Mouse (Mus musculus): ENCODE data around the gene Tecta. TPM values are rescaled to one million over a fixed set of nuclear protein-coding genes. Genes with fewer than 3 reads are reported as not detected.

The Tecta gene
- polyA plus RNA-seq (2015; fragmentation: Nextera tagmentation; extraction: Ambion mirVana) = 0.53 and 0.59 TPM in 2 replicates

- no peak for ATAC-seq (ENCODE audit: insufficient read depth, low FRiP score, low read depth)
- 81% methylated on average over 6 of the region's 6 CpGs for WGBS
- Histone ChIP-seq H3K27ac (no peak within 1 kb of the TSS), H3K9me3 (no peaks in the 10 kb centered on the region), H3K9ac (no peak within 1 kb of the TSS), H3K4me1 (no peaks in the 10 kb centered on the region), H3K36me3 (no peaks in the 10 kb centered on the region), H3K4me3 (replicated peaks) (no peak within 1 kb of the TSS), H3K27me3 (replicated peaks) (no peaks in the 10 kb centered on the region), H3K4me2 (no peak within 1 kb of the TSS)
Observed at GRCm38 (mm10) chr9:42399829-42400228, at the start of gene Tecta. Gene Tecta (minus strand): TSS chr9:42399929.

- H3K9ac ChIP-seq = no peak overlapping the region
- ATAC-seq (ENCODE audit: insufficient read depth, low FRiP score, low read depth) = no peak
- H3K27ac ChIP-seq = no peak overlapping the region
- H3K9me3 ChIP-seq = no peaks in the 10 kb centered on the region
- WGBS = 74% methylated on average over 6 of the region's 6 CpGs
- peaks cover 12% of the 10 kb centered on the region; the same call in 1 of the 2 replicates for H3K36me3 ChIP-seq
- H3K4me1 ChIP-seq = no peaks in the 10 kb centered on the region
- H3K4me2 ChIP-seq = no peak overlapping the region
- no peaks in the 10 kb centered on the region for H3K27me3 ChIP-seq (replicated peaks)
- H3K4me3 ChIP-seq (replicated peaks) = no peak overlapping the region
Observed at GRCm38 (mm10) chr9:42449043-42449442, 49.3 kb upstream of the Tecta start.

DNA sequence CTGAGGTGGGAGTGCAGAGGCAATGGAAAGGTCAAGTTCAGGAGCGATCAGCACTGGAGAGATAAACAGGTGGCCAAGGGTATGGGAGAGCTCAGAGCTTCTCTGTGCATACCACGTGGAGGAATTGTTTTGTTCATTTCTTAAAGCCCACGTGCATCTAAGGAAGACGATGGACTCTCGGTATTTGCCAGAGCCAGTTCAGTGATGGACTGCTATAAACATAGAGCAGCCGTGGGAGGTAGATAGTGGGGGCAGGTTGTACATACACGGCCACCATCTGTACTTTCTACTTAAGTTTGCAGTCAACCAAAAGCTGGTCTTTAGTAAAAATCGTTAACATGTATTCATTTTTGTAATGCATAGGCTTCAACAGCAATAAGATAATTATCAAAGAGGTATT lies 42.4 kb upstream of the Tecta start:
- 76% methylated on average over 8 of the region's 8 CpGs for WGBS
- H3K27me3 ChIP-seq (replicated peaks) = no peaks in the 10 kb centered on the region
- H3K4me3 ChIP-seq (replicated peaks) = no peak overlapping the region
- no peak overlapping the region for H3K27ac ChIP-seq
- H3K4me1 ChIP-seq = no peaks in the 10 kb centered on the region
- H3K36me3 ChIP-seq = peaks cover 13% of the 10 kb centered on the region; the same call in 1 of the 2 replicates
- H3K9ac ChIP-seq = no peak overlapping the region
- H3K9me3 ChIP-seq = no peaks in the 10 kb centered on the region
- no peak for ATAC-seq (ENCODE audit: insufficient read depth, low FRiP score, low read depth)
- H3K4me2 ChIP-seq = no peak overlapping the region

DNA sequence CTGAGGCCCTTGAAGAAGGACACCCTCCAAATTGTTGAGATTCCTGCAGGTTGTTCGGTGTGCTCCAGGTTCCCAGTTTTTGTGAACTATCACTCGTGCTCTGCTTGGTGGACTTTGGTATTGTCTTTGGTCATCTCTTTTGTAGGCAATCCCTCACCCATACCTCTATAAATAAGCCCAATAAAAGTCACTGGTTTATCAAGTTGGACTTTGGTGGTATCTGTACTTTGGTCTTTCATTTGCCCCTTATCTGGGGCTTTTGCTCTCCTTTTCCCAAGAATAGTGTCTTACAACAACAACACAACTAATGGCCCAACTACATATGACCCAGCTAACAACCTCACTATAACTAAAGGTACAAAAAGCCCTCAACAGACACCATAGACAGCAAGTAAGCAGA lies 41.5 kb upstream of the Tecta start:
- WGBS = 82% methylated on average over 2 of the region's 2 CpGs
- H3K36me3 ChIP-seq = peaks cover 17% of the 10 kb centered on the region; the same call in 1 of the 2 replicates
- no peak for ATAC-seq (ENCODE audit: insufficient read depth, low FRiP score, low read depth)
- no peak overlapping the region for H3K27ac ChIP-seq
- no peaks in the 10 kb centered on the region for H3K9me3 ChIP-seq
- H3K4me3 ChIP-seq (replicated peaks) = no peak overlapping the region
- H3K4me1 ChIP-seq = no peaks in the 10 kb centered on the region
- H3K9ac ChIP-seq = no peak overlapping the region
- no peak overlapping the region for H3K4me2 ChIP-seq
- H3K27me3 ChIP-seq (replicated peaks) = no peaks in the 10 kb centered on the region

DNA sequence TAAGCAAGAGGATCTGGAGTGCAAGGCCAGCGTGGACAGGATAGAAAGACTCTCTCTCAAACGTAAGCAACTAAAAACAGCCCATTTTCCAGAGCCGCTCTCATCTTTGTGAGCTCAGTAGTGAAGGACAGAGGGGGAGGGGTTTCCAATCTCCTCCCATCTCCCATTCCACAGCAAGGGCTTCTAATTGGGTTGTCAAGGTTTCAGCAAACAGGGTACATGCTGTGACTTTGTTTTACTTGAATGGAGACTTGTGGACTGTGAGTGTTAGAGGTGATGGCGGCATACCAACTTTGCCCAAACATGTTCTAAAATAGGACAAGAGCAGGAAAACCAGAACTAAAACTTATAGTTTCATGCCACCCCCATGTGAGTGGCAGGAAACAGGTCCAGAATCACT lies 39.7 kb upstream of the Tecta start:
- Histone ChIP-seq H3K4me3 (replicated peaks) (no peak overlapping the region), H3K27ac (no peak overlapping the region), H3K4me1 (no peaks in the 10 kb centered on the region), H3K36me3 (peaks cover 14% of the 10 kb centered on the region; the same call in 1 of the 2 replicates), H3K9me3 (no peaks in the 10 kb centered on the region), H3K4me2 (no peak overlapping the region), H3K9ac (no peak overlapping the region), H3K27me3 (replicated peaks) (no peaks in the 10 kb centered on the region)
- 59% methylated on average over 4 of the region's 4 CpGs for WGBS
- ATAC-seq (ENCODE audit: insufficient read depth, low FRiP score, low read depth) = no peak

DNA sequence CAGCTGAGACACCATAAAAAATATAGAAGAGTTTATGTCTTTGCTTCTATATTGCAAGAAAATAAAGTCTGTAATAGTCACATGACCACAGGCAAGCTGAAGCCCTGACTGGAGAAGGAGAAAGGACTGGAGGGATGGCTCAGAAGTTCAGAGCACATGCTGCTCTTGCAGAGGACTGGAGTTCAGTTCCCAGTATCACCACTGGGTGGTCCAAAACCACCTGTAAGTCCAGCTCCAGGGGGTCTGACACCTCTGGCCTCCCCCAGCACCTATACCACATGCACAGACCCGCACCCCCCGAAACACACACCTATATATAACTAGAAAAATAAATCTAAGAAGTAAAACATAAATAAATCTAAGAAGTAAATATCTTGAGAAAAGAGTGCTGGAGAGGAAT lies 32.4 kb upstream of the Tecta start:
- H3K27me3 ChIP-seq (replicated peaks) = no peaks in the 10 kb centered on the region
- H3K4me2 ChIP-seq = no peak overlapping the region
- H3K36me3 ChIP-seq = peaks cover 8% of the 10 kb centered on the region; the same call in 1 of the 2 replicates
- H3K4me3 ChIP-seq (replicated peaks) = no peak overlapping the region
- no peak for ATAC-seq (ENCODE audit: insufficient read depth, low FRiP score, low read depth)
- H3K9me3 ChIP-seq = no peaks in the 10 kb centered on the region
- no peak overlapping the region for H3K27ac ChIP-seq
- H3K9ac ChIP-seq = no peak overlapping the region
- WGBS = 90% methylated on average over 2 of the region's 2 CpGs
- H3K4me1 ChIP-seq = no peaks in the 10 kb centered on the region

DNA sequence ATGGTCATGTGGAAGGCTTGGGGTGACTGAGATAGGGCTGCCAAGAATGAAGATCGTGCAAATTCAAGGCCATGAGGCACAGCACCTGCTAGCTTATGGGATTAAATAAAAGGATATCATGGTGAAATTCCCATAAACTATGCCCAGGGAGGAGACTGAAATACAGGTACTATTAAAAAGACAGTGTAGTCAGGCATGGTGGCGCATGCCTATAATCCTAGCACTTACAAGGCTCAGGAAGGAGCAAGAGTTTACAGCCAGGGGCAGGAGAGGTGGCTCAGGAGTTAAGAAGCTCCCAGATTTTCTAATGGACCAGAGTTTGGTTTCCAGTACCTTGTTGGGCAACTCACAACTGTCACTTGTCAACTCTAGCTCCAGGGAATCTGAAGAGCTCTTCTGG lies 31.9 kb upstream of the Tecta start:
- Histone ChIP-seq H3K27ac (no peak overlapping the region), H3K27me3 (replicated peaks) (no peaks in the 10 kb centered on the region), H3K9me3 (no peaks in the 10 kb centered on the region), H3K4me2 (no peak overlapping the region), H3K4me1 (no peaks in the 10 kb centered on the region), H3K9ac (no peak overlapping the region), H3K4me3 (replicated peaks) (no peak overlapping the region), H3K36me3 (peaks cover 7% of the 10 kb centered on the region; the same call in 1 of the 2 replicates)
- ATAC-seq (ENCODE audit: insufficient read depth, low FRiP score, low read depth) = no peak
- 84% methylated on average over 2 of the region's 2 CpGs for WGBS

- H3K9ac ChIP-seq = no peak overlapping the region
- H3K9me3 ChIP-seq = no peaks in the 10 kb centered on the region
- 0 out of 2 replicates have a peak, but pooled peaks cover 4% of the 10 kb centered on the region for H3K36me3 ChIP-seq
- H3K4me1 ChIP-seq = no peaks in the 10 kb centered on the region
- ATAC-seq (ENCODE audit: insufficient read depth, low FRiP score, low read depth) = peak; percentile 39; the same call in 1 of the 2 replicates
- 56% methylated on average over 12 of the region's 12 CpGs for WGBS
- no peaks in the 10 kb centered on the region for H3K27me3 ChIP-seq (replicated peaks)
- no peak overlapping the region for H3K4me3 ChIP-seq (replicated peaks)
- no peak overlapping the region for H3K27ac ChIP-seq
- no peak overlapping the region for H3K4me2 ChIP-seq
Observed at GRCm38 (mm10) chr9:42428060-42428924, 28.6 kb upstream of the Tecta start.

DNA sequence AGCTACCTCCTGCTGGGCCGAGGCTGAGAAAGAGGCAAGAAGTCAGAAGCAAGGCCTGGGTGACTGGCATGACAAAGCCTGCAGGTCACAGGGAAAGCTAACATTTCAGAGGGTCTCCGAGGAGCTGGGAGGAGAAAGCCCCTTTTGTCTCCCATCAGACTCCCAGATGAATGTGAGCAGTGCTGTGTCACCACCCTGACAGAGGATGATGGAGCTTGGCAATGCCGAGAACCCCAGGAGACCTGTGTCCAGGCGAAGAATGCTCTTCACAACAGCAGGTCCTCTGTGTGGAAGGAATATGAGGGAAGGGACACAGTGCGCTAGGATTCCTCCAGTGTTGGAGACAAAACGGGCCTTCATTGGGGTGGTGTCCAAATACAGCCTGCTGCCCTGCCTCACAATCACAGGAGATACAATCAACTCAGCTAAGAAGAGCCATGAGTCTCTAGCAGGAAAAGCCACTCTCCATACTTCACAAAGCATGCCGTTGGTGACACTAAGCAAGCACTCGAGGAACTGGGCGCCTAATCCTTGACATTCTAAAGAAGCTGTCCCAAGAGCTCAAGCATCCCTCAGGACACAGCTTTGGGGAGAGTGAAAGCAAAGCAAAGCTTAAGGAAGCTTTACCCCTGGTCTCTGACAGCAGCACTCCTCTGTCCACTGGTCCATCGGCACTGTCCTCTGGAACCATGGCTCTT lies 27.1 kb upstream of the Tecta start:
- H3K27ac ChIP-seq = no peak overlapping the region
- no peaks in the 10 kb centered on the region for H3K9me3 ChIP-seq
- 0 out of 2 replicates have a peak, but pooled peaks cover 4% of the 10 kb centered on the region for H3K36me3 ChIP-seq
- H3K4me1 ChIP-seq = no peaks in the 10 kb centered on the region
- H3K27me3 ChIP-seq (replicated peaks) = no peaks in the 10 kb centered on the region
- no peak overlapping the region for H3K9ac ChIP-seq
- no peak for ATAC-seq (ENCODE audit: insufficient read depth, low FRiP score, low read depth)
- no peak overlapping the region for H3K4me3 ChIP-seq (replicated peaks)
- WGBS = 74% methylated on average over 10 of the region's 10 CpGs
- H3K4me2 ChIP-seq = no peak overlapping the region

DNA sequence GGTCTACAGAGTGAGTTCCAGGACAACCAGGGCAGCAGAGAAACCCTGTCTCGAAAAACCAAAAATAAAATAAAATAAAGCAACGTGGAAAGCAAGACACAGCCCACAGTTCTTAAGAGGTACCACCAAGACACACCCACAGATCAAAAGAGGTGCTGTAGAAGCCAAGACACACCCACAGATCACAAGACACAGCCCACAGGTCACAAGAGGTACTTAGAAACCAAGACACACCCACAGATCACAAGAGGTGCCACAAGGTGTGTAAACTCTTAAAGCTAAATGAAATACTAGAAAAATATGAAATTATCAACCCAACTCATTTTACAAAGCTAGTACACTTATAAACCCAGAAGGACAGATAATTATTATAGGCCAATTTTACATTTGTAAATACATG lies 23.9 kb upstream of the Tecta start:
- Histone ChIP-seq H3K4me2 (no peak overlapping the region), H3K9ac (no peak overlapping the region), H3K4me3 (replicated peaks) (no peak overlapping the region), H3K36me3 (no peaks in the 10 kb centered on the region), H3K4me1 (no peaks in the 10 kb centered on the region), H3K27ac (no peak overlapping the region), H3K9me3 (no peaks in the 10 kb centered on the region), H3K27me3 (replicated peaks) (no peaks in the 10 kb centered on the region)
- 79% methylated on average over 2 of the region's 2 CpGs for WGBS
- no peak for ATAC-seq (ENCODE audit: insufficient read depth, low FRiP score, low read depth)

- H3K9me3 ChIP-seq = no peaks in the 10 kb centered on the region
- H3K4me1 ChIP-seq = no peaks in the 10 kb centered on the region
- no peak overlapping the region for H3K4me2 ChIP-seq
- H3K9ac ChIP-seq = no peak overlapping the region
- no peaks in the 10 kb centered on the region for H3K27me3 ChIP-seq (replicated peaks)
- no peak for ATAC-seq (ENCODE audit: insufficient read depth, low FRiP score, low read depth)
- H3K4me3 ChIP-seq (replicated peaks) = no peak overlapping the region
- H3K36me3 ChIP-seq = no peaks in the 10 kb centered on the region
- no peak overlapping the region for H3K27ac ChIP-seq
- WGBS = 73% methylated on average over 2 of the region's 2 CpGs
Observed at GRCm38 (mm10) chr9:42419687-42420086, 20.0 kb upstream of the Tecta start.

- Histone ChIP-seq H3K36me3 (no peaks in the 10 kb centered on the region), H3K27me3 (replicated peaks) (no peaks in the 10 kb centered on the region), H3K9me3 (no peaks in the 10 kb centered on the region), H3K27ac (no peak overlapping the region), H3K9ac (no peak overlapping the region), H3K4me3 (replicated peaks) (no peak overlapping the region), H3K4me1 (no peaks in the 10 kb centered on the region), H3K4me2 (no peak overlapping the region)
- no peak for ATAC-seq (ENCODE audit: insufficient read depth, low FRiP score, low read depth)
- 87% methylated on average over 5 of the region's 5 CpGs for WGBS
Observed at GRCm38 (mm10) chr9:42418786-42419185, 19.1 kb upstream of the Tecta start.
